Mouse (Mus musculus) heart, embryonic 11.5 days (tissue): Measurements from ENCODE around the gene Gm47995. TPM values are rescaled to one million over a fixed set of nuclear protein-coding genes. Genes with fewer than 3 reads are reported as not detected.

Experiments used
- ATAC-seq: fragments of 200-750 bp; cut with Nextera tagmentation; replicated peaks from 2 replicates; pipeline ENCODE4 v1.8.0; 2017; ENCODE audit warnings: moderate library complexity; ENCODE audit not compliant: insufficient number of reproducible peaks, low FRiP score, low TSS enrichment
- H3K27ac ChIP-seq: fragments of 300-500 bp; sonication (generic); 2 replicates; pipeline ENCODE4 v1.5.1; 2014; ENCODE audit warnings: mild to moderate bottlenecking, low read depth, low read length
- H3K27me3 ChIP-seq: fragments of 300-500 bp; sonication (generic); 2 replicates; pipeline ENCODE4 v1.6.1; 2014; ENCODE audit warnings: mild to moderate bottlenecking, low read length, mixed read lengths; ENCODE audit not compliant: control insufficient read depth, insufficient read depth
- H3K36me3 ChIP-seq: fragments of 300-500 bp; sonication (generic); 2 replicates; pipeline ENCODE4 v1.6.1; 2014; ENCODE audit warnings: mild to moderate bottlenecking, low read length, moderate library complexity, mixed read lengths; ENCODE audit not compliant: control insufficient read depth, insufficient read depth
- H3K4me1 ChIP-seq: fragments of 300-500 bp; sonication (generic); 2 replicates; pipeline ENCODE4 v1.6.1; 2014; ENCODE audit warnings: low read length; ENCODE audit not compliant: control insufficient read depth, insufficient read depth
- H3K4me2 ChIP-seq: fragments of 300-500 bp; sonication (generic); 2 replicates; pipeline ENCODE4 v1.6.1; 2014; ENCODE audit warnings: mild to moderate bottlenecking, moderate library complexity
- H3K4me3 ChIP-seq: fragments of 300-500 bp; sonication (generic); 2 replicates; pipeline ENCODE4 v1.5.1; 2014; ENCODE audit warnings: low read depth, low read length
- H3K9ac ChIP-seq: fragments of 300-500 bp; sonication (generic); 2 replicates; pipeline ENCODE4 v1.6.1; 2014; ENCODE audit warnings: mild to moderate bottlenecking, low read depth, low read length, moderate library complexity
- H3K9me3 ChIP-seq: fragments of 300-500 bp; sonication (generic); replicated peaks from 2 replicates; pipeline ENCODE4 v1.6.1; 2016; ENCODE audit warnings: low read length; ENCODE audit not compliant: control insufficient read depth
- WGBS: fragments of 180-500 bp; shearing (Covaris S2); extraction: QIAGEN DNeasy Blood & Tissue Kit; methylation state at CpG from one replicate; pipeline ENCODE4 v1.1.7; 2014; ENCODE audit not compliant: insufficient replicate concordance; 5-methylcytosine and 5-hydroxymethylcytosine counted together
- polyA plus RNA-seq: library from polyadenylated mRNA; unstranded; fragments of >200 nt; fragmentation: Nextera tagmentation; extraction: Ambion mirVana; gene quantifications from 2 replicates; pipeline ENCODE4 v1.2.1, GENCODE M21; 2014

The Gm47995 gene
- polyA plus RNA-seq, 1 experiment from 2014 or later, result 1.4 TPM

- H3K9ac ChIP-seq, result no peak overlapping the region
- no peak overlapping the region for H3K4me2 ChIP-seq
- no peaks in the 10 kb centered on the region for H3K27me3 ChIP-seq
- no peak overlapping the region for H3K27ac ChIP-seq
- no peak for ATAC-seq
- no peaks in the 10 kb centered on the region for H3K36me3 ChIP-seq
- H3K9me3 ChIP-seq, result 0 out of 2 replicates have a peak, but pooled peaks cover 8% of the 10 kb centered on the region
- H3K4me3 ChIP-seq, result no peak overlapping the region
- H3K4me1 ChIP-seq, result no peaks in the 10 kb centered on the region
- 78% methylated on average over 4 of the region's 4 CpGs for WGBS
These were observed 46.5 kb downstream of the Gm47995 start for GRCm38 (mm10) chr1:151244761-151245160.

GRCm38 (mm10) chr1:151245165-151245564 is 46.9 kb downstream of the Gm47995 start:
- H3K4me2 ChIP-seq, result no peak overlapping the region
- 0 out of 2 replicates have a peak, but pooled peaks cover 7% of the 10 kb centered on the region for H3K9me3 ChIP-seq
- H3K36me3 ChIP-seq, result no peaks in the 10 kb centered on the region
- no peak overlapping the region for H3K4me3 ChIP-seq
- H3K4me1 ChIP-seq, result no peaks in the 10 kb centered on the region
- no peaks in the 10 kb centered on the region for H3K27me3 ChIP-seq
- no peak overlapping the region for H3K9ac ChIP-seq
- no peak overlapping the region for H3K27ac ChIP-seq
- WGBS, result 81% methylated on average over 10 of the region's 10 CpGs
- no peak for ATAC-seq

GRCm38 (mm10) chr1:151245846-151246245 is 47.6 kb downstream of the Gm47995 start:
- Histone ChIP-seq H3K9me3 (0 out of 2 replicates have a peak, but pooled peaks cover under 1% of the 10 kb centered on the region), H3K4me1 (no peaks in the 10 kb centered on the region), H3K27me3 (no peaks in the 10 kb centered on the region), H3K4me2 (no peak overlapping the region), H3K36me3 (no peaks in the 10 kb centered on the region), H3K9ac (no peak overlapping the region), H3K27ac (no peak overlapping the region), H3K4me3 (no peak overlapping the region)
- 68% methylated on average over 2 of the region's 2 CpGs for WGBS
- ATAC-seq, result no peak

Other genes with a start within 250 kb of the Gm47995 start
- gene Hmcn1, start 205.0 kb upstream of the Gm47995 start, polyA plus RNA-seq, result 18.0 and 24.8 TPM in 2 replicates
- 2.1 and 3.4 TPM in 2 replicates for gene Gm47985, start 15.9 kb upstream of the Gm47995 start, polyA plus RNA-seq
- gene Gm8947, start 6.1 kb upstream of the Gm47995 start, polyA plus RNA-seq, result 0.48 and 1.2 TPM in 2 replicates
- gene 3110040M04Rik, start 5.7 kb downstream of the Gm47995 start, polyA plus RNA-seq, result 0.68 and 1.1 TPM in 2 replicates
- 0.70 TPM in 1 of 2 replicates, not detected in the other for gene Gm47996, start 11.7 kb downstream of the Gm47995 start, polyA plus RNA-seq
- 228 and 296 TPM in 2 replicates for gene Ivns1abp, start 146.0 kb downstream of the Gm47995 start, polyA plus RNA-seq
- 19.6 and 27.7 TPM in 2 replicates for gene Swt1, start 230.0 kb downstream of the Gm47995 start, polyA plus RNA-seq
- 41.2 and 45.7 TPM in 2 replicates for gene Trmt1l, start 230.1 kb downstream of the Gm47995 start, polyA plus RNA-seq